Comparison of ENCODE assay signal across 15 mouse cellular contexts in the genomic region with DNA sequence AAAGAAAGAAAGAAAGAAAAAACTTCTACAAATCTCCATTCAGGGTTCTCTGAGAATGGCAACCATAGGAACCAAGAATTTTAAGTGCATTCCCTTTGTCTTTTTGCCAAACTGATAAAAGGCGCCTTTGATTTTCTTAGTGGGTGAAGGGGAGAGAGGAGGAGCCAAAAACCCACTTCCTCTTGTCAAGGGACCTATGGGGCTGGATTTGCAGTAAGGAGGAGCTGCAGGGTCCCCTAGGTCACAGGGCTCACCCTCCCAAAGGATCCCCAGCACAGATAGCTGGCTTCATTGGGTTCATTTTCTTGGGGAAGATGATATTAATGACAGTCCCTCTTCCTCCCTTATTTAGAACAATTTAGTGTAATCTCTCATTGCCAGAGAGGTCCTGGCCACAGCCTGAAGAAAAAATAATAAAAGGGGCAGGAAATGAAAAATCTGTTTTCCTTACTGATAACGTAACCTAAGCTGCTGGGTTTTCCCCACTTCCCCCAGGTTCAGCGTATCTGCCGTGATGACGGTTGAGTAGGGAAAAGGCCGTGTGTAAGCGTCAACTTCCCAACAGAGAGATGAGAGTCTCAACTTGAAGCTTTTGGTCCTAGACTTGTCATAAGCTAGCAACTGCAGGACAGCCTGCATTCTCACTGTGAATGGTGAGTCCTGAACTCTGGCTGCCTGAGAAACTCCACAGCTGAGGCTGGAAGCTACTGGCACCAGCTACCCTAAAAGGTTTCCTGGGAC.
DNase-seq lines count a peak whose midpoint lies in the region; ATAC-seq and TF ChIP-seq lines count a peak whose summit lies in the region.
"Had no signal": no experiment of that assay in that cellular context is flagged by ENCODE, and none has a peak within 500 bp of the region (broad histone marks: within the 10 kb centered on the region; RNA-seq: fewer than 3 reads in every experiment).

No protein-coding gene starts in this region.

- H3K36me3 ChIP-seq in lung, embryonic 15.5 days, result no peaks in the 10 kb centered on the region
- H3K36me3 ChIP-seq in heart, embryonic 15.5 days, result no peaks in the 10 kb centered on the region
- H3K36me3 ChIP-seq: embryonic facial prominence, embryonic 12.5 days; limb, embryonic 13.5 days had no signal

- peaks cover 15% of the 10 kb centered on the region for H3K4me1 ChIP-seq in lung, embryonic 15.5 days
- H3K4me1 ChIP-seq in lung, adult 2 months (ENCODE audit: control insufficient read depth, insufficient read depth, low read length), result no peaks in the 10 kb centered on the region; the same call in 1 of the 2 replicates
- H3K4me1 ChIP-seq in heart, embryonic 15.5 days (replicated peaks), result peaks cover 13% of the 10 kb centered on the region
- H3K4me1 ChIP-seq: embryonic facial prominence, embryonic 12.5 days; limb, embryonic 13.5 days had no signal

- no peak overlapping the region for H3K9ac ChIP-seq in lung, embryonic 15.5 days
- H3K9ac ChIP-seq in heart, embryonic 15.5 days, result no peak overlapping the region
- H3K9ac ChIP-seq: embryonic facial prominence, embryonic 12.5 days; limb, embryonic 13.5 days had no signal

- no peak for TF ChIP-seq POLR2A in lung, adult 2 months (IDR thresholded peaks at IDR 0.05; ENCODE audit: borderline replicate concordance, extremely low read depth, low read depth, low read length)

- ATAC-seq in lung, embryonic 15.5 days (ENCODE audit: borderline replicate concordance, extremely low read depth, low FRiP score, low TSS enrichment), result no peak
- ATAC-seq in heart, embryonic 15.5 days (replicated peaks; ENCODE audit: insufficient number of reproducible peaks, insufficient read depth, low FRiP score, low read depth), result no peak

- H3K9me3 ChIP-seq in lung, embryonic 15.5 days, result no peaks in the 10 kb centered on the region
- no peaks in the 10 kb centered on the region for H3K9me3 ChIP-seq in heart, embryonic 15.5 days (replicated peaks)
- H3K9me3 ChIP-seq: embryonic facial prominence, embryonic 12.5 days had no signal

- no peak for TF ChIP-seq CTCF in gastrocnemius, adult 2 months (IDR thresholded peaks at IDR 0.05)
- no peak for TF ChIP-seq CTCF in lung, adult 2 months (IDR thresholded peaks at IDR 0.05; ENCODE audit: insufficient read depth, low read length)

- WGBS in lung, embryonic 15.5 days, result 33% methylated on average over 7 of the region's 7 CpGs
- WGBS in lung, adult 2 months, result 46% methylated on average over 7 of the region's 7 CpGs
- 42% methylated on average over 7 of the region's 7 CpGs for WGBS in heart, embryonic 15.5 days

- no peak overlapping the region for H3K4me3 ChIP-seq in gastrocnemius, adult 2 months
- H3K4me3 ChIP-seq in lung, embryonic 15.5 days, result no peak overlapping the region
- H3K4me3 ChIP-seq in lung, adult 2 months (replicated peaks; ENCODE audit: extremely low read depth, low read depth, low read length), result no peak overlapping the region
- H3K4me3 ChIP-seq in heart, embryonic 15.5 days, result no peak overlapping the region
- H3K4me3 ChIP-seq: embryonic facial prominence, embryonic 12.5 days; limb, embryonic 13.5 days; myocyte had no signal

- no peaks in the 10 kb centered on the region for H3K27me3 ChIP-seq in lung, embryonic 15.5 days
- H3K27me3 ChIP-seq in heart, embryonic 15.5 days, result no peaks in the 10 kb centered on the region
- H3K27me3 ChIP-seq: embryonic facial prominence, embryonic 12.5 days had no signal

- H3K27ac ChIP-seq in gastrocnemius, adult 2 months, result peak overlapping the region; percentile 73
- peak overlapping the region; percentile 72 for H3K27ac ChIP-seq in lung, embryonic 15.5 days
- H3K27ac ChIP-seq in heart, embryonic 15.5 days, result peak overlapping the region; percentile 16
- H3K27ac ChIP-seq: embryonic facial prominence, embryonic 12.5 days; limb, embryonic 13.5 days had no signal

- H3K4me2 ChIP-seq in lung, embryonic 15.5 days, result no peak overlapping the region
- H3K4me2 ChIP-seq in heart, embryonic 15.5 days, result 0 out of 2 replicates have a peak overlapping the region, but pooled peaks have one; percentile 16
- H3K4me2 ChIP-seq: embryonic facial prominence, embryonic 12.5 days; limb, embryonic 13.5 days had no signal

- intact Hi-C loops in gastrocnemius, adult 2 months (cut with DNase I), result no loop called here

- DNase-seq in gastrocnemius, adult 2 months, result no peak
- DNase-seq in gastrocnemius, adult 18-20 months (ENCODE audit: low spot score), result no peak
- no peak for DNase-seq in lung, adult 2 months
- DNase-seq in thymus, postnatal 10 days (ENCODE audit: low spot score in 2 of 2), result peak; percentile 12 to 29
- DNase-seq in cerebellum, adult 8-10 months, result no peak
- no peak for DNase-seq in left cerebral cortex, adult 11 months (ENCODE audit: low spot score)
- DNase-seq: adrenal gland, postnatal 10 days; cerebellum, postnatal 25 days; kidney, postnatal 25 days; right cerebral cortex, postnatal 25 days had no signal

Comparison
In these comparisons a context has a peak if more than half of its experiments do, and no peak if none do; other contexts are left out.
1. DNase-seq: peak in thymus, postnatal 10 days (2 of 2); none in gastrocnemius, adult 2 months (single experiment), gastrocnemius, adult 18-20 months (single experiment), lung, adult 2 months (single experiment), cerebellum, adult 8-10 months (single experiment) and left cerebral cortex, adult 11 months (single experiment).
2. H3K27ac ChIP-seq: peak in every context shown above with its lines; median percentile 73 in gastrocnemius, adult 2 months; 72 in lung, embryonic 15.5 days; 16 in heart, embryonic 15.5 days.